Mouse (Mus musculus): ENCODE measurements around the gene Nebl. TPM values are rescaled to one million over a fixed set of nuclear protein-coding genes. Genes with fewer than 3 reads are reported as not detected.

The Nebl gene
- total RNA-seq, 2 experiments from 2014 or later = 129 to 143 TPM

GRCm38 (mm10) chr2:17413496-17414268 lies 317.6 kb downstream of the Nebl start:
- DNase-seq (ENCODE audit: low spot score in 2 of 2) = peak in 1 of 2 experiments; percentile 39

DNA sequence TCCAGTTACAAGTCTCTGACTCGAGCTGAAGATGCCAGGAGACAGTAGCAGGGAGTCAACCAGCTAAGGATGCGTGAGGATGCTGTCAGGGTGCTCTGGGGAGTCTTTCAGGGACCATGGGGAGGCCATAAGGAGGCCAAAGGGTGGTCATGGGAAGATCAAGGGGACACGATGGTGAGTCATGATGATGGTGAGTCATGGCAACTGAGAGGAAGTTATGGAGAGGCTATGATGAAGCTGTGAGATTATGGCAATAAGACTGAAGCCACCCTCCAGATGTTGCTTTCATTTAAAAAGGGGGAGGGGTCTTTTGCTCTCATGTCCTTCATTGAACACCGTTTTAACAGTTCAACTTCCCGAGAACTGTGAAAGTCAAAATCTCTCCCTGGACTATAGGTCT lies 322.0 kb downstream of the Nebl start:
- no peak for DNase-seq (ENCODE audit: low spot score in 2 of 2)

DNA sequence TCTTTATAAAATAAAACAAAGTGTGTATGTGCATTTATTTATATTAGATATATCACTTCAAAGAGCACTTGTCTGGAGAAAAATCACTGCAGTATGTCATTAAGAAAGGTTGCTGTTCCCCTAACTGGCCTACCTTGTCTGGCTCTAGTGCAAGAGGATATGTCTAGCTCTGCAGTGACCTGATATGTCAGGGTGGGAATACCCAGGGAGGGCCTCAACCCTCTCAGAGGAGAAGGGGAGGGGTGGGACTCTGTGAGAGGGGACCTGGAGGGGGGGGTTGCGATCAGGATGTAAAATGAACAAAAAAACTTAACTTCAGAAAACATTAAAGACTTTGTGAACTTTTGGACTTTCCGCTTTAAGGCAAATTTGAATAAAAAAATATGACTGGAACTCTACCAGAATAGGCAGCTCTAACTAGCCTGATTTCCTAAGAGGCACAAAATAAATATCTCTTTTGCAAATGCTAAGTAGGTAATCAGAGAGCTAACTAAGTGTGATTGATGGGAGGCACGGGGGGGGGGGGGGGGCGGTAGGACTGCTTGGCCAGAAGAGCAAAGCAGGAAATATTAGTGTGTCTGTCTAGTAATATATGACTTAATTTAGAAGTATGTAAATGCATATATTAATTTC lies 325.2 kb downstream of the Nebl start:
- no peak for DNase-seq (ENCODE audit: low spot score in 2 of 2)

DNA sequence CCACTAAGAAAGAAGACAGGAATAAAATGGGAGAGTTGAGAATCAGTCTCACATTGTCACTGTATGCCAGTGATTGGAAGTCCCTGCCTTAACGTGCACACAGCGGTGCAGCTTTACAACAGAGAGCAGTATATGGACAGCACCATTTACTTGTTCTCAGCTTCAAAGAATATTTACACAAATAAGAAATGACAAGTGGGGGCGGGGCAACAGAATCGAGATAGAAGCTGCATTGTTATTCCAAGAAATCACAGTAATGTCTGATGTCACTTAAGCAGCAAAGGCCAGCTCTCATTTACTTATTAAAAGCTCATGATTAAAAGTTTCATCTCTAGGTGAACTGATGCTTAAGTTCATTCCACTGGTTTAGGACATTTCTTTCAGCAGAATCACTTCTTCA lies 328.8 kb downstream of the Nebl start:
- DNase-seq (ENCODE audit: low spot score in 2 of 2) = no peak

- DNase-seq (ENCODE audit: low spot score in 2 of 2) = no peak
Measured at GRCm38 (mm10) chr2:17396235-17396634, 335.0 kb downstream of the Nebl start.

DNA sequence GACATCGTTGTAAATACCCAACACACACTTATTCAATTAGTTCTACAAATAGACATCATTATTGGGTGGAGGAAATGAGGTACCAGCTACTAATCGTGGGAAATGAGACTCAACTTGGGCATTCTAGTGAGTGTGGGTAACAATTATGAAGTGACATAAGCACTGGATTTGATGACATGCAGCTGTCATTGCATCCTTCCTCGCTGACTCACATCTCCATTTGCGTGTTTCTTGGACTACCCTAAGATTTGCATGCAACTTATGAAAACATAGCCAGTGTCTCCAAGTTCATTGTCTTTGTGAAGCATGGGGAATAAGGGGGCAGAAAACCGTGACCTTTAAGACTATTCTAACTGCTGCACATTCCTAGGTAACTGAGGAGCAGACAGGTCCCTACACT lies 339.9 kb downstream of the Nebl start:
- DNase-seq (ENCODE audit: low spot score in 2 of 2) = no peak

DNA sequence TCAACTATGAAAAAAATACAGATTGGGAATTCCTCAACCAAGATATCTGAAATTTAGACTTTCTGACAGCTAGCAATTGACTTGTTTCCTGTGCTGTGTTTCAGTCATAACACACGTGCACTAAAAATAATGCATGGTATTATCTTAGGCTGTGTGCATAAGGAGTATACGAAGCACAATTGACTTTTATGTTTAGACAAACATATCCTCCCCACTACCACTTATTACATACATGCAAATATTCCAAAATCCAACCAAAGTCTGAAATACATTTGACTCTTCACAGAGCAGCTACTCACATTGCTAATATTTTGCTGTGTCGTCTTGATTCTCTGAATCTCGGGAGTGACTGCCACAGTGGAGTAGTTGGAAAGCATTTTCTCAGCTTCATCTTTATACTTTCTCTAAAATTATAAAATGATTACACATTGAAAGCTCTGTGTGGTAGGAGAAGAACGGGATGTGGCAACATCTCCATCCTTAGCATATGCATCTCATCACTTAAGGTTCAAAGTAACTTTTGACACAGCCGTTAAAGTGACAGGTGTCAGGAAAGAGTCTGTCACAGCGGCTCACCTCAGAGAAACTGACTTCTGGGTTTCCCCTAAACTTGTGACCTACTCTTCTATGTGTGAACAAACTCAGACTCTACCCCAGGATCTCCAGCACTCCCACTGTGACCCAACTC lies 340.6 kb downstream of the Nebl start:
- no peak for DNase-seq (ENCODE audit: low spot score in 2 of 2)

GRCm38 (mm10) chr2:17389886-17390285 lies 341.4 kb downstream of the Nebl start:
- DNase-seq (ENCODE audit: low spot score in 2 of 2) = no peak

DNA sequence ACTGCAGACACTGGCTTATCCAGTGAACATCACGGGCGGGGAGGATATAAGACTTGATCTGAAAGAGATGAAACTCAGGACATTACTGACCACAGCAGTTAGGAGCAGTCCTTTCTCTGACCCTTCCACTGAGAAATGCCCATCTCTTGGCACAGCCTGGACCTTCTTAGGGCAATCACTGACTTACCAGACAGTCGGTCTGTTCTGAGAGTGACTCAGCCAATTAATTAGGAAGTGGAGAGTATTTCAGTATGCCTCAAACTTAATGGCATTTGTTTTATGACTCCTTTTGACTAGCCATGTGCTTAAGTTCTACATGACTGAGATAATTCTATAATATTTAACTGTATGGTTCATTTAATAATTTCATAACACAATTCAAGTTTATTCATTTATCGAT lies 341.9 kb downstream of the Nebl start:
- DNase-seq (ENCODE audit: low spot score in 2 of 2) = no peak

GRCm38 (mm10) chr2:17382227-17382626 lies 349.0 kb downstream of the Nebl start:
- no peak for DNase-seq (ENCODE audit: low spot score in 2 of 2)

GRCm38 (mm10) chr2:17375916-17376315 lies 355.3 kb downstream of the Nebl start:
- peak in 1 of 2 experiments; percentile 51 for DNase-seq (ENCODE audit: low spot score in 2 of 2)

DNA sequence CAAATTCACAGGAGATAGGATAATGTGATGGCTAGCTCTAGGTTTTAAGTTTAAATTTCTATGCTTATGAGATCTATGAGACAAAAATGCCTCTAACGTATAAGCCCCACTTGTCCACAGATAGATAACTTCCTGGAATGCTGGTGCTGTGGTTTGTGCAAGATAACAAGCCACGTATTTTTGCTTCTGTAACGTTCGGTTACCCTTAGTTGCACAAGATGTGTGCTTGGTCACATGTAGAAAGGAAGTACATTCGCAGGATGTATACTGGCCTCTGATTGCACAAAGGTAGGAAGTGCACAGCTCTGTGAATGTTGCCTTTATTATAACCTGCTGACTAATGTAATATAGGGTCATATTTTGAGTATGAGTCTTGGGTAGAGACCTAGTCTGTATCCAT lies 365.6 kb downstream of the Nebl start:
- DNase-seq (ENCODE audit: low spot score in 2 of 2) = no peak

GRCm38 (mm10) chr2:17364971-17365548 lies 366.2 kb downstream of the Nebl start:
- no peak for DNase-seq (ENCODE audit: low spot score in 2 of 2)

- peak in 1 of 2 experiments; percentile 34 for DNase-seq (ENCODE audit: low spot score in 2 of 2)
Measured at GRCm38 (mm10) chr2:17363337-17364216, 367.7 kb downstream of the Nebl start.

DNA sequence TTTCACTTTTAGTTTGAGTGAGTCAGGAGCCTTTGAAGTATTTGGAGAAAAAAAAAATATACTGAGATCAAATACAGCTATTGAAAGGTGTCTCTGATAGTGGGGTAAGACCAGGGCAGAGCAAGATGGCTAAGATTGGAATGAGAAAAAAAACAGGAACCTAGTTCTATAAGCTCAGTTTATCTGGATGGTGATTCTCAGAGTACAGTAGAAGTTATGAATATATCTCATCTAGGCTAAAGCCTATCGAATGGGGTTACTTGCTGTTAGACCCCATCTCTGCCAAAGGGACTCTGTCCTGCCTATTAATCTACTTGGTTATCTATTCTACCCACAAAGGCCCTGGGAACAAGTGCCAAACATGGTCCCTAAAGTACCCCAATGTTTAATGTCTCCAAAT lies 369.1 kb downstream of the Nebl start:
- DNase-seq (ENCODE audit: low spot score in 2 of 2) = no peak

- no peak for DNase-seq (ENCODE audit: low spot score in 2 of 2)
Measured at GRCm38 (mm10) chr2:17344643-17345042, 386.6 kb downstream of the Nebl start.

GRCm38 (mm10) chr2:17335451-17335850 lies 395.8 kb downstream of the Nebl start:
- peak in 1 of 2 experiments; percentile 22 for DNase-seq (ENCODE audit: low spot score in 2 of 2)

DNA sequence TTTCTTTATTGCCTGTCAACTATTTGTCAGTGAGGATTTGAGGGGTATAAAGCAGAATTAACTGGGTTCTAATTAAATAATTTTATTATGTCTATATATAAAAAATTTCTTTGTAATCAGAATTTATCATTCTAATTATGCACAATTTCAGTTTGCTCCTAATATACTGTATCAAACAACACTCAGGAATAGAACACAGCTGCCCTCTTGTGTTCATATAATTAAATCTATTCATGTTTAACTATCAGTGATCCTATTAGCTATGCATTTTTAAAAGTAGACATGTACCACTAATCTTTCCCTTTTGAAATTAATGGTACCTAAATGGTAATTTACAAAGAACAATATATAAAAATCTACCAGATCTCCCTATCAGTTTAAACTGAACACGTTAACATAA lies 404.7 kb downstream of the Nebl start:
- DNase-seq (ENCODE audit: low spot score in 2 of 2) = no peak

GRCm38 (mm10) chr2:17316850-17317249 lies 414.4 kb downstream of the Nebl start:
- DNase-seq (ENCODE audit: low spot score in 2 of 2) = no peak

- no peak for DNase-seq (ENCODE audit: low spot score in 2 of 2)
Measured at GRCm38 (mm10) chr2:17301379-17301778, 429.9 kb downstream of the Nebl start.

- no peak for DNase-seq (ENCODE audit: low spot score in 2 of 2)
Measured at GRCm38 (mm10) chr2:17297496-17297895, 433.8 kb downstream of the Nebl start.

Measured in layer of hippocampus, adult 18-20 months (tissue).